Mouse (Mus musculus): Measurements from ENCODE around the gene Nr0b2.

GRCm38 (mm10) chr4:133552768-133553447, at the start of gene Nr0b2:
- TF ChIP-seq CTCF (IDR thresholded peaks at IDR 0.05; ENCODE audit: low read depth, low read length) = no peak
- no peak for TF ChIP-seq POLR2AphosphoS5 (IDR thresholded peaks at IDR 0.05; ENCODE audit: insufficient replicate concordance, low read depth, low read length)
- no peak for TF ChIP-seq TAL1 (conservative IDR thresholded peaks at IDR 0.05; ENCODE audit: low read depth, low read length)
- no peak for TF ChIP-seq GATA1 (IDR thresholded peaks at IDR 0.05; ENCODE audit: borderline replicate concordance, low read length)
- no peak for TF ChIP-seq GATA2 (IDR thresholded peaks at IDR 0.05; ENCODE audit: borderline replicate concordance, low read depth, low read length)
